In genomic region chr19:32926571-32926970, GRCm38 (mm10) we compare ENCODE assay signal across 18 mouse cellular contexts.
DNase-seq lines count a peak whose midpoint lies in the region; ATAC-seq and TF ChIP-seq lines count a peak whose summit lies in the region.
"Had no signal": no experiment of that assay in that cellular context is flagged by ENCODE, and none has a peak within 500 bp of the region (broad histone marks: within the 10 kb centered on the region; RNA-seq: fewer than 3 reads in every experiment).

No protein-coding gene starts in this region.

- H3K9me3 ChIP-seq in liver, postnatal 0 days (ENCODE audit: low read length) = no peaks in the 10 kb centered on the region
- no peaks in the 10 kb centered on the region for H3K9me3 ChIP-seq in liver, embryonic 12.5 days (replicated peaks)
- H3K9me3 ChIP-seq: embryonic facial prominence, embryonic 10.5 days; forebrain, embryonic 15.5 days; heart, embryonic 12.5 days; hindbrain, embryonic 15.5 days had no signal

- H3K9ac ChIP-seq in liver, postnatal 0 days (replicated peaks) = no peak overlapping the region
- H3K9ac ChIP-seq in liver, embryonic 12.5 days = no peak overlapping the region
- H3K9ac ChIP-seq: forebrain, embryonic 15.5 days; heart, embryonic 12.5 days; hindbrain, embryonic 15.5 days had no signal

- peaks cover 4% of the 10 kb centered on the region; the same call in 1 of the 2 replicates for H3K4me1 ChIP-seq in liver, postnatal 0 days (ENCODE audit: insufficient read depth)
- no peaks in the 10 kb centered on the region for H3K4me1 ChIP-seq in liver, embryonic 12.5 days
- H3K4me1 ChIP-seq in bone marrow, adult 2 months (ENCODE audit: control insufficient read depth, insufficient read depth, low read length) = peaks cover 2% of the 10 kb centered on the region; the same call in 1 of the 2 replicates
- H3K4me1 ChIP-seq: embryonic facial prominence, embryonic 10.5 days; forebrain, embryonic 15.5 days; hindbrain, embryonic 15.5 days had no signal

- no peaks in the 10 kb centered on the region for H3K36me3 ChIP-seq in liver, postnatal 0 days (replicated peaks; ENCODE audit: insufficient read depth, low read length)
- H3K36me3 ChIP-seq in liver, embryonic 12.5 days = no peaks in the 10 kb centered on the region
- H3K36me3 ChIP-seq: embryonic facial prominence, embryonic 10.5 days; forebrain, embryonic 15.5 days; heart, embryonic 12.5 days; hindbrain, embryonic 15.5 days had no signal

- no peak for TF ChIP-seq POLR2A in bone marrow, adult 2 months (IDR thresholded peaks at IDR 0.05; ENCODE audit: borderline replicate concordance, control insufficient read depth, low read depth, low read length)

- H3K27ac ChIP-seq in liver, postnatal 0 days (ENCODE audit: low read depth) = peak overlapping the region; percentile 29; the same call in 1 of the 2 replicates
- H3K27ac ChIP-seq in liver, embryonic 12.5 days = no peak overlapping the region
- H3K27ac ChIP-seq in bone marrow, adult 2 months (ENCODE audit: control insufficient read depth, insufficient read depth, low read depth, low read length, poor library complexity) = peak overlapping the region; percentile 78; the same call in 1 of the 2 replicates
- H3K27ac ChIP-seq: embryonic facial prominence, embryonic 10.5 days; forebrain, embryonic 15.5 days; hindbrain, embryonic 15.5 days had no signal

- ATAC-seq in liver, postnatal 0 days = 0 out of 2 replicates have a peak, but pooled peaks have one; percentile 17
- ATAC-seq in liver, embryonic 12.5 days = no peak
- ATAC-seq in granulocyte monocyte progenitor cell, adult 5-6 weeks (replicated peaks; ENCODE audit: poor library complexity, severe bottlenecking) = peak; percentile 74
- ATAC-seq: forebrain, embryonic 15.5 days had no signal

- H3K4me3 ChIP-seq in liver, postnatal 0 days (ENCODE audit: low read depth, low read length) = no peak overlapping the region
- no peak overlapping the region for H3K4me3 ChIP-seq in liver, embryonic 12.5 days
- H3K4me3 ChIP-seq in bone marrow, adult 2 months (replicated peaks; ENCODE audit: control insufficient read depth, low read depth, low read length) = no peak overlapping the region
- H3K4me3 ChIP-seq: embryonic facial prominence, embryonic 10.5 days; erythroblast, embryonic 14.5 days; forebrain, embryonic 15.5 days; heart, embryonic 12.5 days; hindbrain, embryonic 15.5 days had no signal

- intact Hi-C loops in left cerebral cortex, postnatal 36 days (cut with DNase I) = no loop called here

- H3K27me3 ChIP-seq in liver, postnatal 0 days (ENCODE audit: insufficient read depth, low read length) = no peaks in the 10 kb centered on the region
- H3K27me3 ChIP-seq in liver, embryonic 12.5 days (replicated peaks) = no peaks in the 10 kb centered on the region; the same call in 1 of the 2 replicates
- H3K27me3 ChIP-seq: CH12.LX; forebrain, embryonic 15.5 days; heart, embryonic 12.5 days; hindbrain, embryonic 15.5 days had no signal

- TF ChIP-seq CTCF in liver, postnatal 0 days (IDR thresholded peaks at IDR 0.05; ENCODE audit: low read depth) = no peak
- no peak for TF ChIP-seq CTCF in bone marrow, adult 2 months (IDR thresholded peaks at IDR 0.05; ENCODE audit: control insufficient read depth, insufficient read depth, low read length)

- WGBS in liver, postnatal 0 days (ENCODE audit: insufficient replicate concordance) = 62% methylated on average over 4 of the region's 4 CpGs
- WGBS in liver, embryonic 12.5 days (ENCODE audit: insufficient replicate concordance) = 68% methylated on average over 4 of the region's 4 CpGs
- WGBS in bone marrow, adult 2 months = 44% methylated on average over 4 of the region's 4 CpGs

- H3K4me2 ChIP-seq in liver, postnatal 0 days (ENCODE audit: low read depth, low read length) = no peak overlapping the region
- no peak overlapping the region for H3K4me2 ChIP-seq in liver, embryonic 12.5 days
- H3K4me2 ChIP-seq: forebrain, embryonic 15.5 days; heart, embryonic 12.5 days; hindbrain, embryonic 15.5 days had no signal

- no peak for DNase-seq in liver, postnatal 0 days
- DNase-seq in 416B (ENCODE audit: low read depth) = peak; percentile 40
- DNase-seq in adrenal gland, adult 2 months = no peak
- DNase-seq in frontal cortex, postnatal 14 days (ENCODE audit: low spot score in 2 of 2) = no peak
- no peak for DNase-seq in left cerebral cortex, postnatal 36 days (ENCODE audit: low spot score in 2 of 2)
- DNase-seq: adrenal gland, postnatal 10 days; cerebellum, adult 2 months; cerebellum, postnatal 10 days; gastrocnemius, postnatal 10 days had no signal

- TF ChIP-seq EP300 in liver, postnatal 0 days (IDR thresholded peaks at IDR 0.05; ENCODE audit: low read depth) = 0 out of 2 replicates have a peak, but pooled peaks have one; percentile 23
